Mouse (Mus musculus) ES-E14 (cell line): ENCODE measurements around the gene Fam171a1.

ENCODE experiments used
- CHD2 ChIP-seq: IDR thresholded peaks from 2 replicates; pipeline ENCODE4 v1.6.1; 2014; ENCODE audit warnings: mild to moderate bottlenecking, low read depth, low read length, inconsistent platforms
- HCFC1 ChIP-seq: IDR thresholded peaks from 2 replicates; pipeline ENCODE4 v1.6.1; 2012; ENCODE audit warnings: low read length, inconsistent platforms, borderline replicate concordance; ENCODE audit not compliant: insufficient read depth
- MAFK ChIP-seq: IDR thresholded peaks from 2 replicates; pipeline ENCODE4 v1.6.1; 2014; ENCODE audit warnings: mild to moderate bottlenecking, low read depth, low read length, inconsistent platforms; ENCODE audit not compliant: insufficient read depth
- ZC3H11A ChIP-seq: IDR thresholded peaks from 2 replicates; pipeline ENCODE4 v1.6.1; 2012; ENCODE audit warnings: low read depth, mild to moderate bottlenecking, inconsistent platforms, low read length, borderline replicate concordance
- ZNF384 ChIP-seq: IDR thresholded peaks from 2 replicates; pipeline ENCODE4 v1.6.1; 2012; ENCODE audit warnings: low read depth, low read length, inconsistent platforms

DNA sequence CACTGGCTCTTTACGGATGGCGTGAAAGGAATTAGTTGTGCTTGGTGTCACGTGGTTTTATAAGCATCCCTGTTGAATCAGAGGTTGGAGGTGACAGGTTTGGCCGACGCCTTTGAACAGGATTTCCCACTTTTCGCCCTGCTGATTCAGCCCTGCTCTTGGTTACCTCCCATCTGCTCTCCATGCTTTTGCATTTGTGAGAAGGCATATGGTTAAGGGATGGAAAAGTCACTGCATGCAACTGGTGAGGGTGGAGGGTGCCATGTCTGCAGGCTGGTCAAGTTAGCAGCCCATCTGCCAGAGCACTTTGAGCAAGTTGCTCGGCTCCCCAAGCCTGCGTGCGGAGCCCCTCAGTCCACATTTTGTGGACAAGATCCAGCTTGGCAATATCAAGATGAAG, 18.4 kb downstream of the Fam171a1 start:
- TF ChIP-seq MAFK (no peak), CHD2 (no peak), ZNF384 (no peak), ZC3H11A (no peak), HCFC1 (no peak)
